Mouse (Mus musculus): Measurements from ENCODE around the gene Amer2.

Gene Amer2

DNA sequence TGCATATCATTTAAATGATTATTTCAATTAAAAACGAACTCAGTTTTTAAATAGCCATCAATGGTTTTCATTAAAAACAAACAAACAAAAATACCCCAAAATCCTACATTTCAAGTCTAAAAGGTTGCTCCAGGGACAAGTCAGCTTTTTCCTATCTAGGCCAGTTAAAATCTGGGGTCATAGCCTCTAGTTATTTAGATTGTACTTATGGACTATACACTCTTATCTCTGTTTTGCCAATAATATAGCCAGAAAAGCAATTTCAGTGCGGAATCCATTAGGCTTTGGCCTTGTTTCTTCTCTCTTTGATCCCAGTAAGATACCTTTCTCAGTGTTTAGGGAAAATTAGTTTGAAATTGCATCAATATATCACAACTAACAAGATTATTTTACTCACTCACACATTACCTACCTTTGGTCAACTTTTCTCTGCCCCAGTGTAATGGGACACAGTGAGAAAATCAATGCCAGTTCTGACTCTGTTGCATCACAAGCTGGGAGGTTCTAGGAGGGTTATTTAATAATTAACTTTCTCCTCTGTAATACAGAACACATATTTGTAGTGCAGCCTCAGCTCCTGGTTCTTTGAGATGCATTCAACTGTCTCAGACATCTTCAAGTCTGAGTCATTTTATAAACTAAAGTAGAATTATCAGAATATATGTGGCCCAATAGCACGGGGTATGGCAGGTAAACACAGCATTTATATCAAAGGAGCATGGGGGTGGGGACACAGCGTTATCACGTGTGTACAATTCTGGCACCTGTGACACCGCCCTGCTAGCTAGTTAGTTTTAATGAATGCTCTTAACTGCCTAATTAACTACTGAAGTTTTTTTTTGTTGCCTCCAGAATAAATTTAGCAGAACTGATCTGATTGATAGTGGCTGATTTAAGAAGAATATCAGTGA is 13.8 kb downstream of the Amer2 start:
- DNase-seq (ENCODE audit: extremely low read depth, insufficient read length, low spot score): no peak

DNA sequence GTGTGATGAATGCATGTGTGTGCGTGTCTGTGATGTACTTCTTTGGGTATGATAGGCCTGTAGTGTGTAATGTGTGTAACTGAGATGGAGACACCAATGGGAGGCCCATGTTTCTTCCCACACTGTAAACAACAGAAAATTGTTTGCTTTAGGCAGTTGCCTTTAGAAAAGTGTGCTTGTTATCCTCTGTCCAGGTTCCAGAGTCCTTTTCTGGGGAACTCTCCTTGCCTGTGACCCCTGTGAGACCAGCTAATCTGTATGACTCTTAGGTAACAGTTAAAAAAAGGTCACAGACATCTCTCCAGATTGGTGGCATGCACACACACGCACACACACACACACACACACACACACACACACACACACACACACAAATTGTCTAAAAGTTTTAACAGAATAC is 15.3 kb downstream of the Amer2 start:
- no peak for DNase-seq (ENCODE audit: extremely low read depth, insufficient read length, low spot score)

DNA sequence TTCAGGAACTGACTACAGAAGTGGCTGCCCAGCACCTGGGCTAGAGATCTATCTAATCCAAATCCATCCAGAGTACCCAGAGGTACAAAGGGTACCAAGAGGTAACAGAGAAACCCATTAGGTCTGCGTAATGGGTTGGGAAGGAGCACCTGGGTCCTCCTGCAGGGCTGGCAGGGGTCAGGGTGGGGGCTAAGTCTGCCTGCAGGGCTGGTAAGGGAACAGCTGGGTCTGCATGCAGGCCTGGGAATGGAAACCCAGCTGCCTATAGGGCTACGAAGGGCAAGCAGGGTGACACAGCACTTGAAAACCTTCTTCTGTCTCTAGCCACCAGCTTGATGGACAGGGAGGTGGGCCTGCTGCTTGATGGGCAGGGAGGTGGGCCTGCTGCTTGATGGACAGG is 19.1 kb downstream of the Amer2 start:
- DNase-seq (ENCODE audit: extremely low read depth, insufficient read length, low spot score): no peak

DNA sequence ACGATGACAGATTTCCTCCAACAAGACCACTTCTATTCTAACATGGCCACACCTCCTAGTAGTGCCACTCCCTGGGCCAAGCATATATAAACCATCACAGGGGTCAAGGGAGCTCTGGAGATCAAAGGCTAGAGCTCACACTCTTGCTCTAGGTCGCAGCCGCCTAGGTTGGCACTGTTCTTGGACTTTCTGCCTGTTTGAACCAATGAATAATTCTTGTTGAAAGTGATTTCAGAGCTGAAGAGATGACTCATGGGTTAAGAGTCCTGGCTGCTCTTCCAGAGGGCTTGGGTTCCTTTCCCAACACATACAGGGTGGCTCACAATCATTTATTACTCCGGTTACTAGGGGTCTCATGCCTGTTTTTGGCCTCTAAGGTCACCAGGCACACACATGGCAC is 24.3 kb downstream of the Amer2 start:
- DNase-seq (ENCODE audit: extremely low read depth, insufficient read length, low spot score): no peak

DNA sequence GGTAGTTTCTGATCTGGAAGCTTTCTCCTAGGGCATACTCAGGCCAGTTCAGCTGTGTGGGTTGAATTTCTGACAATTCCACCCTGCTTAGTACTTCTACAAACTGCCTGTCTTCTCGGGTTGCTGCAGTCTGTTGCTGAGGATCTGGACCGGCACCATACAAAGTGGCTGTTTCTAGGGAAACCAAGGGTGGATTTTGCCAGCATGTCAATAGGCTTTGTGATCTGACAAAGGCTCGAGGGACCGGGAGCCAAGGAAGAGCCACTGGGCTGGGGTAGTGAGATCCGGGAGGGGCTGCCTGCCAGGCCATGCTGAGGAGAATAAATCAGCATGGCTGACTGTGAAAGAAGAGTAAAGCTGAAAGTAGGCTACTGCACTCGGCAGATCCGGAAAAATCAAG is 25.8 kb downstream of the Amer2 start:
- no peak for DNase-seq (ENCODE audit: extremely low read depth, insufficient read length, low spot score)

DNA sequence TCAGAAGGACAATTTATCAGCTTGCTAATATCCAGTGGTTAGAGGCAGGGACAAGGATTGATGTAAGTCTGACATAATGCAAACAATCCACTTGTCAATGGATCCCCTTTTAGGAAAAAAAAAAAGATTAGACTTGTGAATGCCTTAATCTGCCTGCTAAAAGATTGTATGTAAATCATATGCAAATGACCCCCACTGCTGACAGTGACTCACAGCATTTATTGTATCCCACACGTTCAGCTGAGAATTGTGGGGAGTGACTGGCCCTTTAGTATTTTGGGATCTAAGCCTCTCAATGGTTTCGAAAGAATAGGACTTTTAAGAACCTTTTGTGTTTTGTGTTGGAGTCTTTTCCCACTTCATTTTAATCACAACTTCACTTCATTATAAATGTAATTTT is 30.2 kb downstream of the Amer2 start:
- no peak for DNase-seq (ENCODE audit: extremely low read depth, insufficient read length, low spot score)

DNA sequence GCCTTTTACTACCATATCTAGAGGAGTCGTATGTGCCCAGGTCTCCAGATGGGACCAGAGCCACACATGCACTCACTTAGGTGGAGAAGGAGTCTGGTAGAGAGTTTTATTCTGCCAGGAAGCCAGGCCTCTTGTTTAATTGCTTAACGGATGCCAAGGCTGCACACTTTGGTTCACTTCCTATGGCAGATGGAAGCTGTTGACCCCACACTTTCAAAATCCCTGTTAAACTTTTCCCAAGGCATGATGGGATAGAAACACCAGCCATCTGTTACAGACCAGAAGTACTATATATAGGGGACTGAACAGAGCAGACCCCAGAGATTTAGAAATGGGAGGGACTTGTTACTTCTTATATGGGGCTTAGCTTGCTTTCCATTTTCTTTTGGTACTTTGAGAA is 32.8 kb downstream of the Amer2 start:
- DNase-seq (ENCODE audit: extremely low read depth, insufficient read length, low spot score): no peak

DNA sequence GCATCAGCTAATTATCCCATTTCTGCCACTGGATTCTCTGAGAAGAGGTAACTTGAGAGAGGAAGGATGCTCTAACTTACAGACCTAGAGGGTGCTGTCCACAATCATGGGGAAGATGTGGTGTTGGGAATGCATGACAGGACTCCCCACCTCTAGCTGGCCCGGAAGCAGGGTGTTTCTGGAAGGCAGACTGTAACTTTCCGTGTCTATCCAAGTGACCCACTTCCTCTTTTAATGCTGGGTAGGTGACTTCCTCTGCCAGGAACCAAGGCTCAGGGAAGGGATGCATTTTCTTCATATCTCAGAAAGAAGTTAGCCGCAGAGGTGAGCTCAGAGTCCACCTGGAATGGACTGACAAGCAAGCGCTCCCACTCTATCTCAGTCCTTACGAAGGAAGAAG is 33.5 kb downstream of the Amer2 start:
- no peak for DNase-seq (ENCODE audit: extremely low read depth, insufficient read length, low spot score)

DNA sequence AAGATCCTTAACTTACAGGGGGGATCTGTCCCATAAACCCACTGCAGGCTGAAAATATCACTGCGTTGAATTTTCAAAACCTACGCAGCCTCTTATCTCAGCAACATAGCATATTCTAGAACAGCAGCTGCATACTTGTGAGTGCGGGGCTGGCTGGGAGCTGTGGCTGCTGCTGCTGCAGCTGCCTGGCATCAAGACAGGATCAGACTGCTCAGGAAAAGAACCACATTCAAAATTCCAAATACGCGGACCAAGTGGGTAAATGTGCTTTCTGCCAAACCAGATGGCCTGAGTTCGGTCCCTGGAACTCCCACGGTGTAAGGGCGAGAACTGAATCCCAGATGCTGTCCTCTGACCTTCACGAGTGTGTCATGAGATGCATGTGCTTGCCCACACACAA is 34.3 kb downstream of the Amer2 start:
- DNase-seq (ENCODE audit: extremely low read depth, insufficient read length, low spot score): no peak

DNA sequence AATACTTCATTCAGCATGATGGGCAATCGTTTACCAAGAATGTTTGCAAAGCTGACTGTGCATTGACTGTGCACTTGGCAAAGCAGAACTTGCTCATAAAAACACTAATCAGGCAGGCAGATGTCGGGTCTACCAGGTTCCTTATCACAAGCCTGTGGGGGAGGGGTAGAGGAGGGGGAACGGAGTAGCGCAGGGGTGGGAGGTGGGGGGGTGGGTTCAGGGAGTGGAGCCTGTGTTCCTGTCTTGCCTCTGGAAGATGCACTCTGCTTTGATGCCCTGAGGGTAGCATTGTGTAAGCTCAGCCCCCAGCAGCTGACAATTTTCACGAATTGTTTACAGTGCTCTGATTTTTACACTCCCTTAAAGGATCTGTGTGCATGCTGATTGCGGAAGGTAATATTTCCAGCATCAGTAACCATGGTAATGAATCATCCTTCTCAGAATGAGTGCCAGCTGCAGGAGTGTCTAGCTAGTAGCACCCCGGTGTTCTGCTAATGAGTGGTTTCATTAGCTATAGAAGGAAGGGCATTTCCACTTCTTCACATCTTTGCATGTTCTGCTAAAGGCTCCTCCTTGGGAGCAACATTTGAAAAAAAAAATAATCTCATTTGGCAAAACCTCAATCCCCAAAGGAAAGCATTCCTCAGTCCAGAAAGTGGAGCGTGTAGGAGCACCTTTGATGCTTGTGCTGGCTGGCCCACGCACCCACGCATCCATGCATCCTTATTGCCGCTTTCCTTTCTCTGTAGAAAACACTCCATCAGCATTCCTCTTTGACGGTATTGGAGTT is 36.8 kb downstream of the Amer2 start:
- no peak for DNase-seq (ENCODE audit: extremely low read depth, insufficient read length, low spot score)

DNA sequence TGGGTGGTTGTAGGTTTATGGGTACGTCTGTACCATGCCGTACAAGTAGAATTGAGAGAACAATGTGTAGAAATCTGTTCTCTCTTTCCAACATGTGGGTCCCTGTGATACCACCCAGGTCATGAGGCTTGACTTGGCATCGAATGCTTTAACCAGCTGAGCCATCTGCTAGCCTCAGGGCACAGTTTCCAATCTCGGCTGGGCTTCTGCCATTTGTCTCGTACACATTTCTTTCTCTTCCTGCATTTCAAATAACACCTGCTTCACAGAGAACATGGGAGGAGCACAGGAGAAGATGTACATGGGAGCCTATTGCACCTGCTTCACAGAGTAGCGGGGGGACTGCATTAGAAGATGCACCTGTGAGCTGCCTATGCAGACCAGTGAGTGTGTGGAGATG is 38.2 kb downstream of the Amer2 start:
- no peak for DNase-seq (ENCODE audit: extremely low read depth, insufficient read length, low spot score)

DNA sequence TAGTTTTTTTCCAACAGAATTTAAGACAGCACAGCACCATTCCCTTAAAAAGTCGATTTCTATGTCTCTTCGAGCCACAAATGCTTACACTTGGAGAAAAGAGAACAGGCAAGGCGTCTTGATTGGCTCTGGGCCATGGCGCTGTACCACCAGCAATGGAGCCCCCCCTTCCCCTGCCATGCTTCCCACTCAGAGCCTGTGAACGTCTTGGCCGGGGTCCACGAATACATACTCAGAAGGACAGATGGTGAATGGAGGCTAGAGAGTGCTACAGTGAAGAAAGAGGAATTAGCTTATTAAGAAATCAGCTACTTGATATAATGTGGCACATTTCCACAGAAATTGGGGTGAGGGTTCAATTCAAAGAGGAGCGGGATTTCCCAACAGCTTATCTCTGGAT is 41.6 kb downstream of the Amer2 start:
- DNase-seq (ENCODE audit: extremely low read depth, insufficient read length, low spot score): no peak

DNA sequence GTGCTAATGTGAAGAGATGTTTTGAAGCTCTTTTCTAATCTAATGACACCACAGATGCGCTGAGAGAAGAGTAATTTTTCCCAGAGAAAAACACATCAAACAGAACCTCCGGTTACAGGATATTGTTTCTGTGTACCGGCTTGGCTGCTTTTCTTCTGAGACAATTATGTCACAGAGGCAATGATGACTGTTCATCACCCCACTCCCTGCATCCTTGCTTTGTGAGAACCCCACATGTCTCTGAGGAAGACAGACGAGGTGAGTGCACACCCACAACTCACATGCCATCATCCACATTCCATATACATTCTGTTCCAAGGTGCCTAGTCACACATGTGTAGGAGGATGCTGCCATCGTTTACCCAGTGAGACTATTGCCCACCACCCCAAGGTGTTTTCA is 44.9 kb downstream of the Amer2 start:
- DNase-seq (ENCODE audit: extremely low read depth, insufficient read length, low spot score): no peak

DNA sequence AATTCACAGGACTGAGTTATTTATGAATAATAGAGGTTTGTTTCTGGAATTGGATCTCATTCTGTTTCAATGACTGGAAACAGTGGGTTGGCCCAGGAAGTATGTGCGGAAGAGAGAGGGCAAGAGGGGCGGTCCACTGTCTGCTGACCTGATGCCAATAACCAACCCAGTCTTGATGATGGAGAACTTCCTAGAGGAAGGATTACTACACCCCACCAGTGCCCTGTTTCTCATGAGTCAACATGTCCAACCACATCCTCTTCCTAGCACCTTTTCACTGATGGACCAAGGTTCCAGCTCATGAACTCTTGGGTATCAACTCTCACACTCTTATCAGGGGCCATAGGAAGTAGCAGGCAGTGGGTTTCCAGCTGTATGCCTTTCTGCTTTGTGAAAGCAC is 49.9 kb downstream of the Amer2 start:
- DNase-seq (ENCODE audit: extremely low read depth, insufficient read length, low spot score): no peak

DNA sequence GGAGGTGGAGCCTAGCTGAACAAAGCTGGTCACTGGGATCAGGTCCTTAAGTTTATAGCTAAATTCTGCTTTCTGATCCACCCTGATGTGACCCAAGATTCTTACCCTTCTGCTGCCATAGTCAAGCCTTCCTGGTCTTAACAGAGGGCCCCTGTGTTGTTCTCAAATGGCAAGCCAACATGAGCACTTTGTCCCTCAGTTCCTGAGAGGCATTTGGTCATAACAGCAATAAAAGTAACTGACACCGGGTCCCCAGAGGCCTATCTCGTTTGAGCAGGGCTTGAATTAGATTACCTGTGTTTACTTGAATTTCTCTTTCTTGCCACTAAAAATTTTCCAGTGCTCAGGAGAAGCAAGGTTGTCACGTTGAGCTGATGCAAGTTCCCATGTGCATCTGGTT is 51.1 kb downstream of the Amer2 start:
- DNase-seq (ENCODE audit: extremely low read depth, insufficient read length, low spot score): no peak

DNA sequence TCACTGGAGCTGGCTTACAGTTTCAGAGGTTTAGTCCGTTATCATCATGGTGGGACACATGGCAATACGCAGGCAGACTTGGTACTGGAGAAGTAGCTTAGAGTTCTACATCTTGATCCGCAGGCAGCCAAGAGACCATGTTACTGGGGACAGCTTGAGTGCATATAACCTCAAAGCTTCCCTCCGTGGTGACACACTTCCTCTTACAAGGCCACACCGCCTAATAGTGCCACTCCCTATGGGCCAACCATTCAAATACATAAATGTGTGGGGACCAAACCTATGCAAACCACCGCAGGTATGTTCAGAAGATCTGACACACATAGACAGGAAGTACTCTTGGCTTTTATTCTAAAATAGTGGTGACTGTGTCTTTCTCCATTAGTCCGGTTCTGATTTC is 52.5 kb downstream of the Amer2 start:
- DNase-seq (ENCODE audit: extremely low read depth, insufficient read length, low spot score): no peak

DNA sequence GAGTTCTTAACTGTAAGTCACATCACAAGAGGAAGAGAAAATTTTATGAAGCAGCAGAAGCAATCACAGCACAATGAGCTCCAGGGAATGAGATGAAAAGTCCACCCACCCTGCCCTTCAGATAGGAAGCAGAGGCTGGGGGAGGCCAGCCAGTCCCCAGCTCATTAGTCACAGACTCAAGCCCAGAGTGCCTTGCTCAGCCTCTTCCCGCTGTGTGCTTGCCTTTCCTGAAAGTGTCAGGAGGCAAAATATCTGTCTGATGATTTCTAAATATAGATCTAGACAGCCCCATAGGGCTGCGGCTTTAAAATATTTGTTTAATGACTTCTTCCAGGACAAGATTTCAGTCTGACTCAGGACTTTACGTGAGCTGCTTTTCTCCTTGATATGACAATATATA is 54.8 kb downstream of the Amer2 start:
- no peak for DNase-seq (ENCODE audit: extremely low read depth, insufficient read length, low spot score)

DNA sequence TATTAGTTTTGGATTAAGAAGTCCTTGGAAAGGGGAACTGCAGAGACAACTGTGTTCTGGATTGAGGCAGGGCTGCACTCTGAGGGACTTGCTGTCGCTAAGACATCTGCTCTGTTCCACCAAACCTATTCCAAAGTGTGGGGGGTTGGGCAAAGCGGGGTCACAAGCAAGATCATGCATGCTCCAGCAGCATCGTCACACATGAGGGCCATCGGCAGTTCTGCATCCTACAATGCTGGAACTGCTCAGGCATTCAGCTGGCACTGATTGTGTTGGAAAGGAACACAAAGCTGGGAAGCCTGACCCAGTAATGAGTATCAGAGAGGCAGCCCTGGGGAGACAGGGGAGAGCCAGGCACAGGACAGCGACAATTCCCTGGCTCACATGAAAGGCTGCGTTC is 56.5 kb downstream of the Amer2 start:
- DNase-seq (ENCODE audit: extremely low read depth, insufficient read length, low spot score): no peak

DNA sequence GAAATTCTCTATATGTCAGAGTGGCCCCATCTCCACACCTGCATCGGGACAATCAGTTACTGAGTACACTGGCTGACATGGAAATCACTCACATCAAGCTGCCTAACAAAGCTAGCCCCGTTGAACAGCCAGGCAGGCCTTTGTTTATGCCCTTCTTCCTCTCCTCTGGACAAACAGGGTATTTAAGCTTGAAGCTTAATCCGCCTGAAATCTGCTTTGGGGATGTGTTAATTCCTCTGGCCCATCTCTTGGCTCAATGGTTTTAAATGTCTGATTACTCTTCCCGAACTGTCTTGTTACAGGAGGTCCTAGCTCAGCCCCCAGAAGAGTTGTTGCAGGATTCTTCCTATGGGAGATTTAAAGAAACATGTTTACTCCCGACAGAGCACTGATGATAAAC is 58.5 kb downstream of the Amer2 start:
- DNase-seq (ENCODE audit: extremely low read depth, insufficient read length, low spot score): no peak

DNA sequence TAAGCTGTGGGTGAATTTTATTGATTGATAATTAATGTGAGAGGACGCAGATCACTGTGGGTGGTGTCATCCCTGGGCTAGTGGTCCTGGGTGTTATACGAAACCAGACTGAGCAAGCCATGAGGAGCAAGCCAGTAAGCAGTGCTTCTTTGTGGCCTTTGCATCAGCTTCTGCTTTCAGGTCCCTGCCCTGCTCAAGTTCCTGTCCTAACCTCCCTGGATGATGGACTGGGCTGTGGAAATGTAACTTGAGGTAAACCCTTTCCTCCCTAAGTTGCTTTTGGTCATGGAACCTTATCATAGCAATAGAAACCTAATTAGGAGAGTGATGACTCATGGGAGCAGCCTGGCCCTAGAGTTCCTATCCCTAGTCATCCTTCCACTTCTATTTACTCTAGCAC is 59.1 kb downstream of the Amer2 start:
- no peak for DNase-seq (ENCODE audit: extremely low read depth, insufficient read length, low spot score)

DNA sequence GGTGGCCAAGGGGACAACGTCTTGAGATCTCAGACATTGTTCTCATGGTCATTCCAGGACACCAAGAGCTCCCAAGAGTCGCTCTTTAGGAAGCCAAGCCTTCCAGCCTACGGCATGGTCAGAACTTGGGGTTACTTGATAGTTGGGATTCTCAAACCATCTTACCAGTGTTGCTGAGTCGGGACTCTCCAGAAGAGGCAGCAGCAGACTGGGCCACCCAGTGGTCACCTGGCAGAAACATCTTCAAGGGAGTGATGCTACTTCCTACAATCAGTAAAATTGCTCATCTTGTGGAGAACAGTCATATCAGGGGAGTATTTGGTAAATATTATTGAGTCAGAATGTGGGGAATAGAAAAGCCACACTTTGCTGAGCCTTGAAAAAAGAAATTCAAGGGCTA is 62.5 kb downstream of the Amer2 start:
- DNase-seq (ENCODE audit: extremely low read depth, insufficient read length, low spot score): no peak

DNA sequence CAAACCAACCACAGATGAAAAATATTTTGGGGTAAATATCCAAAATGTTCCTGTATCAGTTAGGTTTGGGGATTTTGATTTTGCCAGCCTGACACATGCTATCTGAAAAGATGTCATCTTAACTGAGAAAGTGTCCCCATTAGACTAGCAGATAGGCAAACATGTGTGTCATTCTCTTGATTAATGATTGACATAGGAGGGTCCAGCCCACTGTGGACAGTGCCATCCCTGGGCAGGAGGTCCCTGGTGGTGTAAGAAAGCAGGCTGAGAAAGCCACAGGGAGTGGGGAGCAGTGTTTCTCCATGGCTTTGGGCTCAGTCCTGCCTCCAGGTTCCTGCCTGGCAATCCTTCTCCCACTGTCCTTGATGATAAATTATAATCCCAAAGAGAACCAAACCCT is 63.3 kb downstream of the Amer2 start:
- DNase-seq (ENCODE audit: extremely low read depth, insufficient read length, low spot score): no peak

Data from 3134 (cell line).